Mouse (Mus musculus): Measurements from ENCODE around the gene Rhcg. TPM values are rescaled to one million over a fixed set of nuclear protein-coding genes. Genes with fewer than 3 reads are reported as not detected.
A peak's percentile ranks its signal among the peaks of the same experiment; 100 is the strongest.

Gene Rhcg
- polyA plus RNA-seq, 1 experiment from 2014 or later = 0.20 TPM

GRCm38 (mm10) chr7:79594854-79595253 lies 22.6 kb downstream of the Rhcg start:
- no peak for TF ChIP-seq EP300 (IDR thresholded peaks at IDR 0.05; ENCODE audit: low read depth)
- TF ChIP-seq CTCF (IDR thresholded peaks at IDR 0.05; ENCODE audit: low read depth) = peak; percentile 93
- H3K4me2 ChIP-seq (ENCODE audit: low read depth, low read length) = no peak overlapping the region
- H3K9me3 ChIP-seq (ENCODE audit: low read length) = no peaks in the 10 kb centered on the region
- no peak overlapping the region for H3K4me3 ChIP-seq (ENCODE audit: low read depth, low read length)
- H3K36me3 ChIP-seq (replicated peaks; ENCODE audit: insufficient read depth, low read length) = no peaks in the 10 kb centered on the region
- H3K4me1 ChIP-seq (ENCODE audit: insufficient read depth) = no peaks in the 10 kb centered on the region
- H3K27ac ChIP-seq (ENCODE audit: low read depth) = no peak overlapping the region
- no peak overlapping the region for H3K9ac ChIP-seq (replicated peaks)
- DNase-seq (peak; percentile 76), ATAC-seq (peak; percentile 31; the same call in 1 of the 2 replicates)
- WGBS (ENCODE audit: insufficient replicate concordance) = 11% methylated on average over 7 of the region's 7 CpGs
- peaks cover 64% of the 10 kb centered on the region for H3K27me3 ChIP-seq (ENCODE audit: insufficient read depth, low read length)

GRCm38 (mm10) chr7:79591812-79592731 lies 25.4 kb downstream of the Rhcg start:
- H3K27ac ChIP-seq (ENCODE audit: low read depth) = no peak overlapping the region
- WGBS (ENCODE audit: insufficient replicate concordance) = 3% methylated on average over 42 of the region's 42 CpGs
- H3K27me3 ChIP-seq (ENCODE audit: insufficient read depth, low read length) = peaks cover 67% of the 10 kb centered on the region
- peak overlapping the region; percentile 55 for H3K4me2 ChIP-seq (ENCODE audit: low read depth, low read length)
- no peak for TF ChIP-seq CTCF (IDR thresholded peaks at IDR 0.05; ENCODE audit: low read depth)
- no peak for TF ChIP-seq EP300 (IDR thresholded peaks at IDR 0.05; ENCODE audit: low read depth)
- no peaks in the 10 kb centered on the region for H3K4me1 ChIP-seq (ENCODE audit: insufficient read depth)
- peak overlapping the region; percentile 15; the same call in 1 of the 2 replicates for H3K4me3 ChIP-seq (ENCODE audit: low read depth, low read length)
- no peaks in the 10 kb centered on the region for H3K36me3 ChIP-seq (replicated peaks; ENCODE audit: insufficient read depth, low read length)
- H3K9ac ChIP-seq (replicated peaks) = no peak overlapping the region
- DNase-seq (peak; percentile 33), ATAC-seq (no peak)
- H3K9me3 ChIP-seq (ENCODE audit: low read length) = no peaks in the 10 kb centered on the region

- peaks cover 70% of the 10 kb centered on the region for H3K27me3 ChIP-seq (ENCODE audit: insufficient read depth, low read length)
- 12% methylated on average over 3 of the region's 3 CpGs for WGBS (ENCODE audit: insufficient replicate concordance)
- no peak overlapping the region for H3K4me3 ChIP-seq (ENCODE audit: low read depth, low read length)
- H3K36me3 ChIP-seq (replicated peaks; ENCODE audit: insufficient read depth, low read length) = no peaks in the 10 kb centered on the region
- no peak for TF ChIP-seq CTCF (IDR thresholded peaks at IDR 0.05; ENCODE audit: low read depth)
- TF ChIP-seq EP300 (IDR thresholded peaks at IDR 0.05; ENCODE audit: low read depth) = no peak
- H3K9me3 ChIP-seq (ENCODE audit: low read length) = no peaks in the 10 kb centered on the region
- H3K9ac ChIP-seq (replicated peaks) = no peak overlapping the region
- ATAC-seq = no peak
- H3K27ac ChIP-seq (ENCODE audit: low read depth) = no peak overlapping the region
- no peaks in the 10 kb centered on the region for H3K4me1 ChIP-seq (ENCODE audit: insufficient read depth)
- no peak for DNase-seq
- H3K4me2 ChIP-seq (ENCODE audit: low read depth, low read length) = no peak overlapping the region
Measured at GRCm38 (mm10) chr7:79590560-79591110, 26.8 kb downstream of the Rhcg start.

DNA sequence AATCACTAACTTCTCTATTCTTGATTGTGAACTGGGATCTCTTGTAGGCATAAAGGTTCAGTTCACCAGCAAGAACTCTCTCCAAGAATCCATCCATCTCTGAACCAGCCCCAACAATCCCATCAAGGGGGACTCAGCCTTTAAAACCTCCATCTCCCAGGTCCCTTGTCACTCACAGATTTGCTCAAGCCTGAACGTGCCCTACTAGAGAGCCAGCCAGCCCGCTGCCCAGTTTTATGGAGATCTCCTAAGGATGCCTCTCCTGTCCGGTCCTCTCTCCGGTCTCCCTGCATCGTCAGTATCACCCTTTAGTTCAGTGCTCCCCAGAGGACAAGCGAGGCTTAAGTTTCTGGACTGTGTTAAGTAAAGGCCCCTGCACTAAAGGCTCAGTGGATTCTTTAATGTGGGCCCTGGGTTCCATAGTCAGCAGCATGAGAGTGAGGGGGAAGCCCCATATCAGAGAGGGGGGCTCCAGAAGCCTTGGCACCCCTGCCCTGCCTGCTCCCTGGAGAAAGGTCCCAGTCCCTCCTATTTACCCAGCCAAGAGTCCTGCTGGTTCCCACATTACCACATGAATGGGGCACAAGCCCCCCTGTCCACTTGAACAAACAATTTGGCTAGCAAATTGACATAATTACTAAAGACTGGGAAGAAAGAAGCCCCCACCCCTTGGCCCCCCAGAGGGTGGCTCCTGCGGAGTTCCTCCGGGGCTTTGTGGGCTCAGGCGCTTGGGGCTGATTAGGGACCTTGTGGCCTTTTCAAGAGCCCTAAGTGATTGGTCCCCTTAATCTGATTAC lies 27.5 kb downstream of the Rhcg start:
- no peak overlapping the region for H3K27ac ChIP-seq (ENCODE audit: low read depth)
- WGBS (ENCODE audit: insufficient replicate concordance) = 14% methylated on average over 9 of the region's 9 CpGs
- peaks cover 64% of the 10 kb centered on the region for H3K27me3 ChIP-seq (ENCODE audit: insufficient read depth, low read length)
- TF ChIP-seq CTCF (IDR thresholded peaks at IDR 0.05; ENCODE audit: low read depth) (no peak), EP300 (IDR thresholded peaks at IDR 0.05; ENCODE audit: low read depth) (no peak)
- no peaks in the 10 kb centered on the region for H3K9me3 ChIP-seq (ENCODE audit: low read length)
- no peak overlapping the region for H3K4me3 ChIP-seq (ENCODE audit: low read depth, low read length)
- ATAC-seq (no peak), DNase-seq (no peak)
- H3K4me2 ChIP-seq (ENCODE audit: low read depth, low read length) = no peak overlapping the region
- H3K4me1 ChIP-seq (ENCODE audit: insufficient read depth) = no peaks in the 10 kb centered on the region
- H3K9ac ChIP-seq (replicated peaks) = no peak overlapping the region
- H3K36me3 ChIP-seq (replicated peaks; ENCODE audit: insufficient read depth, low read length) = no peaks in the 10 kb centered on the region

DNA sequence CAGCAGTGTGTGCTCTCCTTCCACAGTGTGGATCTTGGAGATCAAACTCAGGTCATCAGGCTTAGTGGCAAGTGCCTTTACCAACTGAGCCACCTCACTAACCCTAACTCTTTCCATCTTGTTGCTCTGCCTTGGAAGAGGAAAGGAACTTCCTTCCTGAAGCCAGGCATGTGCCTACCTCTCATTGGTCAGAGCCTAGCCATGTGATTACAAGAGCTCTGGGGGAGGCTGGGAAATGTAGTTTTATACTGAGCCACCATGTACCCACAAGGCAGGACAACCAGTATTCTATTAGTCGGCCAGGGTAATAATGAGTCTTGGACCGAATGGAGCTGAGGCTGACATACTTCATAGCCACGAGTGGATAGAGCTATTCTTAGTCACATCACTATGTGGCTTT lies 29.2 kb downstream of the Rhcg start:
- H3K27me3 ChIP-seq (ENCODE audit: insufficient read depth, low read length) = peaks cover 48% of the 10 kb centered on the region

More for the DNA sequence above, 29.2 kb downstream of the Rhcg start:
- Histone ChIP-seq H3K4me2 (ENCODE audit: low read depth, low read length) (no peak overlapping the region), H3K4me3 (ENCODE audit: low read depth, low read length) (no peak overlapping the region), H3K36me3 (replicated peaks; ENCODE audit: insufficient read depth, low read length) (no peaks in the 10 kb centered on the region), H3K27ac (ENCODE audit: low read depth) (no peak overlapping the region), H3K4me1 (ENCODE audit: insufficient read depth) (no peaks in the 10 kb centered on the region), H3K9me3 (ENCODE audit: low read length) (no peaks in the 10 kb centered on the region), H3K9ac (replicated peaks) (no peak overlapping the region)
- ATAC-seq (no peak), DNase-seq (no peak)
- TF ChIP-seq CTCF (IDR thresholded peaks at IDR 0.05; ENCODE audit: low read depth) (no peak), EP300 (IDR thresholded peaks at IDR 0.05; ENCODE audit: low read depth) (no peak)
- WGBS (ENCODE audit: insufficient replicate concordance) = 67% methylated on average over 3 of the region's 3 CpGs

Data from liver, postnatal 0 days (tissue).